Mouse (Mus musculus): ENCODE measurements around the gene Ankrd6. TPM values are rescaled to one million over a fixed set of nuclear protein-coding genes. Genes with fewer than 3 reads are reported as not detected.
A peak's percentile ranks its signal among the peaks of the same experiment; 100 is the strongest.
"Not testable (repeated sequence)": the region's sequence is repeated elsewhere in the genome, so short reads cannot be mapped to it uniquely, and the experiment has no call there.

Gene Ankrd6
- polyA plus RNA-seq, 1 experiment from 2014 or later, result 20.1 TPM

DNA sequence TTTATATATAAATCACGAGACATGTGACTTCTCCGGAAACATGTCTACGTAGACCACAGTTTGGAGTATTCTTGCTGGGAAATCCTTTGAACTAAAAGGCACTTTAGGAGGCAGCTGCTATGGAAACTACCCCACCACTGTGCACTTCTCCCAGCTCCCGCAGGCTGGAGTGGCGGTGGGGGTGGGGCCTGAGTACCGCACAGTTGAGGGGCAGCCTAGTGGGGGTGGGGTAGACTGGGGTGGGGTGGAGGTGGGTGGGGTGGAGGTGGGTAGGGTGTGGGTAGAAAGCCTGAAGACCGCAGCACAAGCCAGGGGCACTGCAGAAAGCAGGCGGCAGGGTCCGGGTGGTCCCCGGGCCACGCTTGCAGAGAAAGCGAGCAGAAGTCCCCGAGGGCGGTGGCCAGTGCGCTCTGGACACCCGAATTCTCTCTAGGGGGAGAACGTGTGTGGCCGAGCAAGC, 32.1 kb upstream of the Ankrd6 start, which contains the start of gene Rragd:
TSS of gene Rragd (plus strand) at position 322 of the 460 bp plus-strand sequence.
- Histone ChIP-seq H3K9ac (peak within 1 kb of the TSS; percentile 81), H3K4me1 (replicated peaks) (peaks cover 31% of the 10 kb centered on the region), H3K36me3 (no peaks in the 10 kb centered on the region), H3K27ac (replicated peaks) (peak within 1 kb of the TSS; percentile 87), H3K9me3 (no peaks in the 10 kb centered on the region), H3K4me3 (peak within 1 kb of the TSS; percentile 56), H3K4me2 (peak within 1 kb of the TSS; percentile 85), H3K27me3 (no peaks in the 10 kb centered on the region)
- ATAC-seq (ENCODE audit: low read depth), result peak; percentile 86
- WGBS, result under 1% methylated on average over 14 of the region's 18 CpGs

DNA sequence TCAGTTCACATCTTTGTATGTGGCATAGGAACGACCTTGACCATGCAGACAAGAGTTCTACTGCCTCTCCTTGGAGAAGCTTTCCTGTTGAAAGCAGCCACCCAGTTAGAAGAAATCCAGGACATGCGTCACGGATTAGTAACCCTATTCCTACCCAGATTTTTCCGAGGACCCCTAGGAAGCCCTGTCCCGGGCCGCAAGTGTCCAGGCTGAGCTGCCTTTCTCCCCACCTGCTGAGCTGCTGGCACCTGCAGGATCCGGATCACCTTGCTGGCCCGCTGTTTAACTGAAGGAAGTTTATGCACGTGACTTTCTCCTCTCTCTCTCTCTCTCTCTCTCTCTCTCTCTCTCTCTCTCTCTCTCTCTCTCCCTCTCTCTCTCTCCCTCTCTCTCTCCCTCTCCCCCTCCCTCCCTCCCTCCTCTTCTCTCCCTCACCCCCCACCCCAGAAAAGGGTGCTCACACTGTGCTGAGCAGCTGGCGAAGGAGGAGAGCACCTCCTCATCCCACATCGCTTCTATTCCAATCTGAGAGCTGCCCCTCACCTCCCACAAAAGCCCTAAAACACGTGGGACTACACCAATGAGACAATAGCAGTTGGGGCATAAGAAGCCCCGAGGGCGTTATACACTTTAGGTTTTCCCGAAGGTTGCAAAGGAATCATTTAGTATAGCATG, 31.5 kb upstream of the Ankrd6 start:
- Histone ChIP-seq H3K9ac (peak overlapping the region; percentile 81), H3K27me3 (no peaks in the 10 kb centered on the region), H3K4me2 (peak overlapping the region; percentile 85), H3K4me3 (peak overlapping the region; percentile 56), H3K4me1 (replicated peaks) (peaks cover 31% of the 10 kb centered on the region), H3K36me3 (no peaks in the 10 kb centered on the region), H3K27ac (replicated peaks) (peak overlapping the region; percentile 87), H3K9me3 (no peaks in the 10 kb centered on the region)
- 4% methylated on average over 15 of the region's 15 CpGs for WGBS
- ATAC-seq (ENCODE audit: low read depth), result peak; percentile 57

DNA sequence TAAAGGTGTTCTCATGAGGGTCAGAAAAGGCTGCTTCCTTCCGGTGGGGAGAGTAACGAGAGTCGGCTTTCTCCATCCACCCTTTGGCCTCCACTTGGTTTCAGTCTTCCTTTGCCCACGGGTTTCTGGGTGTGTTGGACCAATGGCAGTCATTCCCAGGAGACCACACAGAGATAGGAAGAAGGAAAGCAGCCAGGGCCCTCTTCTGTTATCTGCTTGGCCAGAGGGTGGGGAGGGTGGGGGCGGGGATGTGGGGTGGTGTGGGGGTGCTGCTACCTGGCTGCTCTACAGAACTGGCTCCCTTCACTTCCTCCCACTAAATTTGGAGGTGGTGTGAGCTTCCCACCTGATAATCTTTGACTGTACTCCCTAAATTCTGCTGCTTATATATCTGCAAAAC, 31.0 kb upstream of the Ankrd6 start:
- Histone ChIP-seq H3K4me3 (no peak overlapping the region), H3K9ac (no peak overlapping the region), H3K9me3 (no peaks in the 10 kb centered on the region), H3K27me3 (no peaks in the 10 kb centered on the region), H3K4me2 (peak overlapping the region; percentile 85; the same call in 1 of the 2 replicates), H3K27ac (replicated peaks) (no peak overlapping the region), H3K4me1 (replicated peaks) (peaks cover 31% of the 10 kb centered on the region), H3K36me3 (no peaks in the 10 kb centered on the region)
- ATAC-seq (ENCODE audit: low read depth), result no peak
- WGBS, result 49% methylated on average over 5 of the region's 5 CpGs

DNA sequence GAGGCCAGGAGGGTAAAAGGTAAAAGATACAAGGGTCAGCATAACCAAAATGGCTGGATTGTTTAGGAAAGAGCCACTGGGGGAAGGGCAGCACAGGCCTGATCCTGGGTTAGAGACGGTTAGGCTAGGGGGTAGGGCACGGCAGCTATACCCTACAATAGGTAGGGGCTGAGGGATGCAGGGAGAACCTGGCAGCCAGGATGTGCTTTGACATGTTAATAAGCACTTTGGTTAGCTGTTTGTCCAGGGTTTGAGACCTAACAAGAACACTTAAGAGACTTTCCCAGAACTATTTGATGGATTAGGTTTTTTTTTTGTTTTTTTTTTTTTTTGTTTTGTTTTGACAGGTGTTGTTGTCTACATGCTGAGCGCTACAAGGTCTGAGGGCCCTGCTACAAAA, 29.4 kb upstream of the Ankrd6 start:
- WGBS, result 82% methylated on average over 3 of the region's 3 CpGs
- Histone ChIP-seq H3K27me3 (no peaks in the 10 kb centered on the region), H3K9me3 (peaks cover 2% of the 10 kb centered on the region; the same call in 1 of the 2 replicates), H3K9ac (no peak overlapping the region), H3K4me1 (replicated peaks) (peaks cover 18% of the 10 kb centered on the region), H3K36me3 (no peaks in the 10 kb centered on the region), H3K27ac (replicated peaks) (no peak overlapping the region), H3K4me3 (no peak overlapping the region), H3K4me2 (no peak overlapping the region)
- ATAC-seq (ENCODE audit: low read depth), result no peak

DNA sequence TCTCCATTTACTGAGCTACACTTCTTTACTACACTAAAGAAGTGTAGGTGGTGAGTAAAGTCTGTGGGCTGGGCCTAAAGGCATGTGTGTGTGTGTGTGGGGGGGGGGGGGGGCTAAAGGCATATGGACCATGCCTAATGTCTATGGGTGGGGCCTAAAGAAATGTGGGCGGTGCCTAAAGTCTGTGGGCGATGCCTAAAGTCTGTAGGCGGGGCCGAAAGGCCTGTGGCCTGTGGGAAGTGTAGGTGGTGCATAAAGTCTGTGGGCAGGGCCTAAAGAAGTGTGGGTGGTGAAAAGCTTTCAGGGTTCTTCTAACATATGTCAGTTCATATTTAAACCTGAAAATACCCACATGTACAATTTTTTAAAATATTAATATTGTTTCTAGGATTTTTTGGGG, 26.7 kb upstream of the Ankrd6 start:
- H3K9me3 ChIP-seq, result peaks cover 19% of the 10 kb centered on the region
- H3K36me3 ChIP-seq, result no peaks in the 10 kb centered on the region
- no peak overlapping the region for H3K27ac ChIP-seq (replicated peaks)
- peaks cover 6% of the 10 kb centered on the region for H3K4me1 ChIP-seq (replicated peaks)
- ATAC-seq (ENCODE audit: low read depth), result no peak
- no peak overlapping the region for H3K4me3 ChIP-seq
- WGBS, result 91% methylated on average over 4 of the region's 4 CpGs
- no peaks in the 10 kb centered on the region for H3K27me3 ChIP-seq
- no peak overlapping the region for H3K4me2 ChIP-seq
- no peak overlapping the region for H3K9ac ChIP-seq

DNA sequence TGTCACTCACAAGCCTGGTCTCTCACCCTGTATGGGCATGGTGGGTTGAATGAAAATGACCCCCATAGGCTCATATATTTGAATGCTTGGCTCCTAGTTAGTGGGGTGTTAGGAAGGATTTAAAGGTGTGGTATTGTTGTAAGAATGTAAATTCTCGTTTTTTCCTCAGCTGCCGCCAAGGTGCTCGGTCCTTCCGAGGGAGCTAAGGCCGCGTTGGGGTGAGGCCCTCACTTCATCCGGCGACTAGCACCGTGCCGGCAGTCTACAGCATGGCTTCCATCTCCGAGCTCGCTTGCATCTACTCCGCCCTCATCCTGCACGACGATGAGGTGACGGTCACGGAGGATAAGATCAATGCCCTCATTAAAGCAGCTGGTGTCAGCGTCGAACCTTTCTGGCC, 14.0 kb upstream of the Ankrd6 start:
- ATAC-seq (ENCODE audit: low read depth); H3K4me3 ChIP-seq: not testable (repeated sequence)
- 89% methylated on average over 19 of the region's 19 CpGs for WGBS

DNA sequence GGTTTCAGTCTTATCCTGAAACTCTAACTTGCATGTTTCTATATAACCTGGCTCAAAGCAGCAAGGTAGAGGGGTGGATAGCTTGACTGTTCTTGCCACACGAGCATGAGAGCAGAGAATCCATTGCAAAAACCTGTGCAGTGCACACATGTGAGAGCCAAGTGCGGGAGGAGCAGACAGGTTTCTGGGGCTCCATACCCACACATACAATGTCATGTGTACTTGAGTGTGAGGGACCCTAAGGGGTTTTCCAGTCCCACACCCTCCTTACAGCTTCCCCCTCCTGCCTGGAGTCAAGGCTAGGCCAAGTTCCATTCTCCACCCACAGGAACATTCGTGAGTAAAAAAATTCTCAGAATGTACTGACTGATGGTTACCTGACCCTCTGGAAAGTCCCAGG, 10.8 kb upstream of the Ankrd6 start:
- 86% methylated on average over 3 of the region's 3 CpGs for WGBS
- Histone ChIP-seq H3K4me1 (replicated peaks) (no peaks in the 10 kb centered on the region), H3K9me3 (no peaks in the 10 kb centered on the region)

More for the DNA sequence above, 14.0 kb upstream of the Ankrd6 start:
- not testable (repeated sequence) for H3K9me3 ChIP-seq; H3K4me1 ChIP-seq (replicated peaks); H3K4me2 ChIP-seq; H3K36me3 ChIP-seq; H3K9ac ChIP-seq; H3K27me3 ChIP-seq; H3K27ac ChIP-seq (replicated peaks)

DNA sequence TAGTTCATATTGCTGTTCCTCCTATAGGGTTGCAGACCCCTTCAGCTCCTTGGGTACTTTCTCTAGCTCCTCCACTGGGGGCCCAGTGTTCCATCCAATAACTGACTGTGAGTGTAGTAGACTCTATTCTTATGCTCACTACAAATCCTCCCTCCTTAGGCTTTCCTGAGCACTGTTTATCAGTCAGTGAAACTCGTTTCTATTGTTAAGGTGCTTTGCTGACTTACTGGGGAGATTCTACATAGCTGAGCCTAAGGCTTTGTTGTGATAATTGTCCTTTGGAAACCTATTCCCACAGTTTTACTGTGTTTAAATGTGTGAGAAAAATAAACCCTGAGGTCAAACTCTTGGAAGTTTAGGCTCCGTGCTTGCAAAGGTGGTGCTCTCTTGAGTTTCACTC, 5.8 kb upstream of the Ankrd6 start:
- WGBS, result 40% methylated on average over 2 of the region's 2 CpGs

More for the DNA sequence above, 10.8 kb upstream of the Ankrd6 start:
- ATAC-seq (ENCODE audit: low read depth), result no peak
- Histone ChIP-seq H3K27ac (replicated peaks) (no peak overlapping the region), H3K4me2 (no peak overlapping the region), H3K4me3 (no peak overlapping the region), H3K27me3 (no peaks in the 10 kb centered on the region), H3K36me3 (no peaks in the 10 kb centered on the region), H3K9ac (no peak overlapping the region)

DNA sequence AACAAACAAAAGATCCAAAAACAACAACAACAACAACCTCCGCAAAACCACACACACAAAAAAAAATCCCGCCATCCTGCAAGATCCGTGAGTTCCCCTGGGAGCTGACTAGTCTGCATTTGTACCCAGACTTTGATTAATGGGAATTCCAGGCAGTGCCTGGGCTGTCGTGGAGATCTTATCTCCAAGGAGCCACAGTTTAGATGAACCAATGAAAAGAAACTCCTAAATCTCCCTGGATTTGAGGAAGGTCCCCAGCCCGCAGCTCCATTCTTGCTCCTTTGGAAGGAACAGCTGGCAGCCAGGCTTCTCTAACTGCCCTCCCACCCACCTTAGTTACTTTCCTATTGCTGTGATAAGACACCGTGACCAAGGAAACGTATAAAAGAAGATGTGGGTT, 2.0 kb upstream of the Ankrd6 start:
- peak overlapping the region; percentile 95 for H3K4me2 ChIP-seq
- WGBS, result 8% methylated on average over 7 of the region's 7 CpGs
- no peak for ATAC-seq (ENCODE audit: low read depth)
- no peak overlapping the region for H3K4me3 ChIP-seq
- no peaks in the 10 kb centered on the region for H3K36me3 ChIP-seq
- H3K9me3 ChIP-seq, result no peaks in the 10 kb centered on the region
- peaks cover 34% of the 10 kb centered on the region for H3K4me1 ChIP-seq (replicated peaks)
- H3K27me3 ChIP-seq, result peaks cover 15% of the 10 kb centered on the region
- H3K27ac ChIP-seq (replicated peaks), result no peak overlapping the region
- H3K9ac ChIP-seq, result no peak overlapping the region

More for the DNA sequence above, 5.8 kb upstream of the Ankrd6 start:
- Histone ChIP-seq H3K4me2 (no peak overlapping the region), H3K4me3 (no peak overlapping the region), H3K27ac (replicated peaks) (no peak overlapping the region), H3K9me3 (no peaks in the 10 kb centered on the region), H3K9ac (no peak overlapping the region), H3K4me1 (replicated peaks) (peaks cover 15% of the 10 kb centered on the region), H3K27me3 (peaks cover 7% of the 10 kb centered on the region; the same call in 1 of the 2 replicates), H3K36me3 (no peaks in the 10 kb centered on the region)
- no peak for ATAC-seq (ENCODE audit: low read depth)

DNA sequence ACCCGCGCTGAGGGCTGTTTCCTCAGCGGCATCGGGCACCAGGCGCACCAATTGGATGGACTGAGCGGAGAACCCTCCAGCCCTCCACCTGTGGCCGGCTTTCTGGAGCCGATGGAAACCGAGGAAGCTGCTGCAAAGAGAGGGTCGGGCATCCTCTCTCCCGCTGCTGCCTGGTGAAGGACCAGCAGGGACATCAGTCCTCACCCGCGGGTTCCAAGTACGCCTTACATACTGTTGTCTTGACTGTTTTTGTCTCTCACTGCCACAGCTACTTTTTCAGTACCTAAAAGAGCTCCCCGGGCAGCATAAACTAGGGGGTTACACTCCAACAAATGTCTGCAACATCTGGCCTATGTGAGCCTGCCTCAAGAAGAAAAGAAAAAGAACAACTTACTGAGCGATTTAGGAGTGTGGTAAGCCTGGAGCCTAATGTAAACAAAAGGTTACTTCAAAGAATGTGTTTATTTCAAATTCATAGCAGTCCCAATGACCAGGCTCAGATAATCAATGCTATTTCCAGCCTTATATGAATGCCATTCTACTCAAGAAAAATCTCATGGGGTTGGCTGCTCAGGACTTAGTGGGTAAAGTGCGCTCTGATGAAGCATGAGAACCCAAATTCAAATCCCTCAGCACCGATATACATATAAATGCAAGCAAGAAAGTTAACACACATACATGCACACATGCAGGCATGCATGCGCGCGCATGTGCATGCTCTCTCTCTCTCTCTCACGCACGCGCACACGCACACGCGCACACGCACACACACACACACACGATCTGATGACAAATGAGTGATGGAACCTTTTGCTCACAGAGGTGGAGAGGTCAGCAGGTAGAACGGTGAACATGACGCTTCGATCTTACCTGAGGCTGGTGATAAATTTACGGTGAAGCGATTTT, 647 bp upstream of the Ankrd6 start:
- no peaks in the 10 kb centered on the region for H3K36me3 ChIP-seq
- no peaks in the 10 kb centered on the region for H3K9me3 ChIP-seq
- WGBS, result 8% methylated on average over 34 of the region's 34 CpGs
- H3K27ac ChIP-seq (replicated peaks), result no peak overlapping the region
- peak; percentile 56 for ATAC-seq (ENCODE audit: low read depth)
- peaks cover 40% of the 10 kb centered on the region for H3K4me1 ChIP-seq (replicated peaks)
- peak overlapping the region; percentile 76 for H3K9ac ChIP-seq
- H3K27me3 ChIP-seq, result peaks cover 15% of the 10 kb centered on the region
- H3K4me2 ChIP-seq, result peak overlapping the region; percentile 95
- H3K4me3 ChIP-seq, result peak overlapping the region; percentile 73

DNA sequence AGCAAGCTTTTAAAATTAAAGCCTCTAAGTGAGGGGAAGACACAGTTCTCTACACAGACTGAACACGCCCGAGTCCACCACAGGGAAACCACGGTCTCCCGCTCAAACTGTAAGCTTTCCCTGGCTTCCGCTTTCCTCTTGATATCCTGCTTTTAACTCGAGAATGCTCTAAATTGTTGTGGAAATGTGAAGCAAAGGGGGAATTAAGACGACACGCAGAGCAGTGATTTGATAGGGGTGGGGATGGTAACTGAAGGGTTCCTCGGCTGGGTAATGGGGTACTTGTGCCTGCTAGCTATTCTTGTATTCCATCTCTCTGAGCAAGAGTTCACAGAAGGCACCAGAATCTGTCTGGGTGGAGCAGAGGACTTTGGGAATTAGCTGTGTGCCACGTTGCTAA, 1.9 kb downstream of the Ankrd6 start:
- ATAC-seq (ENCODE audit: low read depth), result no peak
- no peak overlapping the region for H3K27ac ChIP-seq (replicated peaks)
- WGBS, result 54% methylated on average over 10 of the region's 10 CpGs
- H3K4me1 ChIP-seq (replicated peaks), result peaks cover 40% of the 10 kb centered on the region
- no peaks in the 10 kb centered on the region for H3K36me3 ChIP-seq
- H3K27me3 ChIP-seq, result peaks cover 15% of the 10 kb centered on the region
- no peak overlapping the region for H3K9ac ChIP-seq
- no peak overlapping the region for H3K4me3 ChIP-seq
- no peaks in the 10 kb centered on the region for H3K9me3 ChIP-seq
- peak overlapping the region; percentile 20 for H3K4me2 ChIP-seq

DNA sequence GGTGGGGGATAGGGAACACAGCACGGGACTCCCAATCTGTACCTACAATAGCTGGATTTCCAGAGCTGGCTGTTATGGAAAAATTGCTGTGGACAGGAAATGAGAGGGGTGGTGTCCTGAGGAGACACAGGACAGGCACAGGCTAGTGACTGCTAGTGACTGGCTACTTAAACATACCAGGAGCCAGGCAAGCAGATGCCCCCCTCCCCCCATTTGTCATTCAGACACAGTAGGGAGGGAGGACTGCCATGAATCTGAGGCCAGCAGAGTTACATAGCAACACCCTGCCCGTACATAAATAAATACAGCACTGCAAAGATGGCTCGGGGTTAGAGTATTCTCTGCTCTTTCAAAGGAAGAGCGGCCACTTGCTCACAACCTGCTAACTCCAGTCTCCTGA, 3.0 kb downstream of the Ankrd6 start:
- no peak for ATAC-seq (ENCODE audit: low read depth)
- peaks cover 36% of the 10 kb centered on the region for H3K4me1 ChIP-seq (replicated peaks)
- H3K27ac ChIP-seq (replicated peaks), result no peak overlapping the region
- H3K9me3 ChIP-seq, result no peaks in the 10 kb centered on the region
- H3K27me3 ChIP-seq, result peaks cover 11% of the 10 kb centered on the region
- H3K4me2 ChIP-seq, result no peak overlapping the region
- 17% methylated on average over 4 of the region's 4 CpGs for WGBS
- H3K9ac ChIP-seq, result no peak overlapping the region
- no peak overlapping the region for H3K4me3 ChIP-seq
- no peaks in the 10 kb centered on the region for H3K36me3 ChIP-seq
